Mouse (Mus musculus) T-helper 1 cell (primary cell): ENCODE data around the gene Stk40.

Experiments
- in situ Hi-C: fragments of 300-600 bp; cut with MboI, MseI; formaldehyde crosslinking; loops from one replicate; pipeline ENCODE4 v1.15.1; 2025; ENCODE audit warnings: high pct_unique_total_duplicates

Gene Stk40

GRCm38 (mm10) chr4:126120506-126120905, 16.7 kb downstream of the Stk40 start:
- in situ Hi-C loops = no loop called here

- in situ Hi-C loops = no loop called here
Observed at GRCm38 (mm10) chr4:126123309-126124040, 19.7 kb downstream of the Stk40 start.

GRCm38 (mm10) chr4:126130502-126130901, 26.7 kb downstream of the Stk40 start:
- in situ Hi-C loops = no loop called here

GRCm38 (mm10) chr4:126131290-126132121, 27.7 kb downstream of the Stk40 start:
- in situ Hi-C loops = no loop called here

- in situ Hi-C loops = no loop called here
Observed at GRCm38 (mm10) chr4:126132636-126133264, 29.0 kb downstream of the Stk40 start.

- in situ Hi-C loops = no loop called here
Observed at GRCm38 (mm10) chr4:126134236-126134635, 30.5 kb downstream of the Stk40 start.

GRCm38 (mm10) chr4:126134639-126135038, 30.9 kb downstream of the Stk40 start:
- in situ Hi-C loops = no loop called here

GRCm38 (mm10) chr4:126137773-126138172, 34.0 kb downstream of the Stk40 start:
- in situ Hi-C loops = no loop called here

GRCm38 (mm10) chr4:126141021-126141420, 37.3 kb downstream of the Stk40 start:
- in situ Hi-C loops = no loop called here

GRCm38 (mm10) chr4:126145396-126145795, 41.6 kb downstream of the Stk40 start:
- in situ Hi-C loops = no loop called here

GRCm38 (mm10) chr4:126146974-126147532, 43.3 kb downstream of the Stk40 start:
- in situ Hi-C loops = no loop called here

- in situ Hi-C loops = no loop called here
Observed at GRCm38 (mm10) chr4:126147533-126148160, 43.9 kb downstream of the Stk40 start, which contains the start of gene Eva1b. Eva1b (plus strand) TSS chr4:126147744.

GRCm38 (mm10) chr4:126148161-126148961, 44.6 kb downstream of the Stk40 start:
- in situ Hi-C loops = no loop called here

- in situ Hi-C loops = no loop called here
Observed at GRCm38 (mm10) chr4:126149041-126149676, 45.4 kb downstream of the Stk40 start.

GRCm38 (mm10) chr4:126149798-126150197, 46.0 kb downstream of the Stk40 start:
- in situ Hi-C loops = loop anchor here (5.0 kb wide), 1 partner anchor 62 kb away; no protein-coding TSS in a partner anchor

GRCm38 (mm10) chr4:126150297-126150948, 46.7 kb downstream of the Stk40 start:
- in situ Hi-C loops = loop anchor here (5.0 kb wide), 1 partner anchor 63 kb away; no protein-coding TSS in a partner anchor

GRCm38 (mm10) chr4:126150949-126151320, 47.2 kb downstream of the Stk40 start:
- in situ Hi-C loops = loop anchor here (5.0 kb wide), 1 partner anchor 64 kb away; no protein-coding TSS in a partner anchor

- in situ Hi-C loops = loop anchor here (5.0 kb wide), 1 partner anchor 65 kb away; no protein-coding TSS in a partner anchor
Observed at GRCm38 (mm10) chr4:126151701-126152440, 48.1 kb downstream of the Stk40 start.

- in situ Hi-C loops = loop anchor here (5.0 kb wide), 1 partner anchor 66 kb away; no protein-coding TSS in a partner anchor
Observed at GRCm38 (mm10) chr4:126152864-126153263, 49.1 kb downstream of the Stk40 start.
